Mouse (Mus musculus) ovary, postnatal 36 days (tissue): Measurements from ENCODE around the gene Spaca9.

ENCODE experiments used
- DNase-seq: peaks from one replicate; pipeline ENCODE4 v3.0.0; 2022; ENCODE audit warnings: low spot score, mixed read lengths

Spaca9 gene

GRCm38 (mm10) chr2:28699361-28700335 lies at the start of gene Spaca9, which contains the start of gene Ak8:
Gene Spaca9, minus strand, starts transcription at chr2:28699727.
Gene Ak8, plus strand, starts transcription at chr2:28700164.
- DNase-seq: peak; percentile 79

GRCm38 (mm10) chr2:28747705-28748104 lies 48.2 kb upstream of the Spaca9 start:
- DNase-seq: no peak

- DNase-seq: no peak
These were observed 47.3 kb upstream of the Spaca9 start for GRCm38 (mm10) chr2:28746682-28747332.

GRCm38 (mm10) chr2:28742701-28743100 lies 43.2 kb upstream of the Spaca9 start:
- DNase-seq: no peak

GRCm38 (mm10) chr2:28740159-28740558 lies 40.6 kb upstream of the Spaca9 start:
- no peak for DNase-seq

- DNase-seq: no peak
These were observed 37.6 kb upstream of the Spaca9 start for GRCm38 (mm10) chr2:28737112-28737511.

- DNase-seq: no peak
These were observed 31.1 kb upstream of the Spaca9 start for GRCm38 (mm10) chr2:28730676-28731075.

GRCm38 (mm10) chr2:28727786-28728404 lies 28.4 kb upstream of the Spaca9 start:
- no peak for DNase-seq

GRCm38 (mm10) chr2:28723912-28724311 lies 24.4 kb upstream of the Spaca9 start:
- no peak for DNase-seq

GRCm38 (mm10) chr2:28722419-28722818 lies 22.9 kb upstream of the Spaca9 start:
- DNase-seq: no peak

GRCm38 (mm10) chr2:28713036-28713435 lies 13.5 kb upstream of the Spaca9 start:
- no peak for DNase-seq

- no peak for DNase-seq
These were observed 7.3 kb upstream of the Spaca9 start for GRCm38 (mm10) chr2:28706787-28707186.

GRCm38 (mm10) chr2:28706106-28706636 lies 6.6 kb upstream of the Spaca9 start:
- no peak for DNase-seq

- no peak for DNase-seq
These were observed 2.2 kb upstream of the Spaca9 start for GRCm38 (mm10) chr2:28701646-28702262.

GRCm38 (mm10) chr2:28698566-28698965 lies 961 bp downstream of the Spaca9 start:
- no peak for DNase-seq

- DNase-seq: no peak
These were observed 6.8 kb downstream of the Spaca9 start for GRCm38 (mm10) chr2:28692692-28693091.

GRCm38 (mm10) chr2:28688431-28688830 lies 11.1 kb downstream of the Spaca9 start:
- no peak for DNase-seq

- no peak for DNase-seq
These were observed 13.6 kb downstream of the Spaca9 start for GRCm38 (mm10) chr2:28685895-28686294.

- no peak for DNase-seq
These were observed 17.8 kb downstream of the Spaca9 start for GRCm38 (mm10) chr2:28681718-28682117.

GRCm38 (mm10) chr2:28680710-28681109 lies 18.8 kb downstream of the Spaca9 start:
- no peak for DNase-seq

GRCm38 (mm10) chr2:28676005-28676404 lies 23.5 kb downstream of the Spaca9 start:
- no peak for DNase-seq

GRCm38 (mm10) chr2:28671438-28671837 lies 28.1 kb downstream of the Spaca9 start:
- DNase-seq: no peak
